8 mouse cellular contexts compared by ENCODE assay signal in genomic region chr6:47780576-47781013, GRCm38 (mm10). TPM values are rescaled to one million over a fixed set of nuclear protein-coding genes. Genes with fewer than 3 reads are reported as not detected.
DNase-seq lines count a peak whose midpoint lies in the region; ATAC-seq and TF ChIP-seq lines count a peak whose summit lies in the region.

No protein-coding gene starts in this region.

- no peak overlapping the region for H3K9ac ChIP-seq in lung, postnatal 0 days (replicated peaks; ENCODE audit: low read depth)
- no peak overlapping the region for H3K9ac ChIP-seq in embryonic facial prominence, embryonic 12.5 days
- no peak overlapping the region; the same call in 1 of the 2 replicates for H3K9ac ChIP-seq in intestine, embryonic 14.5 days (ENCODE audit: low read length)
- H3K9ac ChIP-seq in midbrain, postnatal 0 days (replicated peaks; ENCODE audit: low read length, poor library complexity, severe bottlenecking): 0 out of 2 replicates have a peak overlapping the region, but pooled peaks have one; percentile 56

- peak overlapping the region; percentile 45 for H3K4me3 ChIP-seq in lung, postnatal 0 days (ENCODE audit: low read depth, low read length)
- peak overlapping the region; percentile 48 for H3K4me3 ChIP-seq in embryonic facial prominence, embryonic 12.5 days
- H3K4me3 ChIP-seq in intestine, embryonic 14.5 days (ENCODE audit: low read depth, low read length): peak overlapping the region; percentile 52
- peak overlapping the region; percentile 38 for H3K4me3 ChIP-seq in midbrain, postnatal 0 days (ENCODE audit: low read depth, low read length)

- TF ChIP-seq EP300 in lung, postnatal 0 days (IDR thresholded peaks at IDR 0.05): no peak

- no peaks in the 10 kb centered on the region for H3K36me3 ChIP-seq in lung, postnatal 0 days (ENCODE audit: insufficient read depth, low read length)
- no peaks in the 10 kb centered on the region for H3K36me3 ChIP-seq in embryonic facial prominence, embryonic 12.5 days
- H3K36me3 ChIP-seq in intestine, embryonic 14.5 days (ENCODE audit: control insufficient read depth, insufficient read depth, low read length): no peaks in the 10 kb centered on the region
- H3K36me3 ChIP-seq in midbrain, postnatal 0 days (ENCODE audit: insufficient read depth, low read length): no peaks in the 10 kb centered on the region

- 0 out of 2 replicates have a peak overlapping the region, but pooled peaks have one; percentile 26 for H3K27ac ChIP-seq in lung, postnatal 0 days (ENCODE audit: low read length)
- no peak overlapping the region for H3K27ac ChIP-seq in embryonic facial prominence, embryonic 12.5 days
- no peak overlapping the region for H3K27ac ChIP-seq in intestine, embryonic 14.5 days (ENCODE audit: low read depth)
- H3K27ac ChIP-seq in midbrain, postnatal 0 days (ENCODE audit: low read depth, low read length): no peak overlapping the region

- no peak for ATAC-seq in lung, postnatal 0 days
- ATAC-seq in embryonic facial prominence, embryonic 12.5 days (ENCODE audit: insufficient number of reproducible peaks, insufficient read depth, low FRiP score, low TSS enrichment): no peak
- ATAC-seq in intestine, embryonic 14.5 days (replicated peaks; ENCODE audit: low FRiP score, low TSS enrichment, low read depth): peak; percentile 14; the same call in 1 of the 2 replicates
- ATAC-seq in midbrain, postnatal 0 days (ENCODE audit: low FRiP score): no peak

- peak overlapping the region; percentile 47 for H3K4me2 ChIP-seq in lung, postnatal 0 days (replicated peaks; ENCODE audit: low read depth, low read length)
- H3K4me2 ChIP-seq in embryonic facial prominence, embryonic 12.5 days (replicated peaks): peak overlapping the region; percentile 44
- peak overlapping the region; percentile 57 for H3K4me2 ChIP-seq in intestine, embryonic 14.5 days (ENCODE audit: low read length)
- H3K4me2 ChIP-seq in midbrain, postnatal 0 days (ENCODE audit: low read depth, low read length, poor library complexity, severe bottlenecking): peak overlapping the region; percentile 41

- H3K9me3 ChIP-seq in lung, postnatal 0 days (ENCODE audit: low read length): no peaks in the 10 kb centered on the region
- no peaks in the 10 kb centered on the region for H3K9me3 ChIP-seq in embryonic facial prominence, embryonic 12.5 days
- H3K9me3 ChIP-seq in intestine, embryonic 14.5 days (ENCODE audit: control insufficient read depth, low read length): no peaks in the 10 kb centered on the region
- H3K9me3 ChIP-seq in midbrain, postnatal 0 days (ENCODE audit: low read length): no peaks in the 10 kb centered on the region

- H3K27me3 ChIP-seq in lung, postnatal 0 days (replicated peaks; ENCODE audit: insufficient read depth, low read length): 0 out of 2 replicates have a peak, but pooled peaks cover 4% of the 10 kb centered on the region
- H3K27me3 ChIP-seq in embryonic facial prominence, embryonic 12.5 days: no peaks in the 10 kb centered on the region
- H3K27me3 ChIP-seq in intestine, embryonic 14.5 days (replicated peaks; ENCODE audit: control insufficient read depth, insufficient read depth, low read length): no peaks in the 10 kb centered on the region
- H3K27me3 ChIP-seq in midbrain, postnatal 0 days (ENCODE audit: insufficient read depth, low read length): no peaks in the 10 kb centered on the region

- no peak for TF ChIP-seq CTCF in lung, postnatal 0 days (IDR thresholded peaks at IDR 0.05)
- no peak for TF ChIP-seq CTCF in midbrain, postnatal 0 days (IDR thresholded peaks at IDR 0.05)

- DNase-seq in lung, postnatal 0 days (ENCODE audit: low spot score): no peak
- no peak for DNase-seq in lung, postnatal 10 days
- no peak for DNase-seq in intestine, embryonic 14.5 days (ENCODE audit: low spot score)
- no peak for DNase-seq in midbrain, postnatal 0 days (ENCODE audit: low spot score)
- no peak for DNase-seq in spleen, postnatal 10 days (ENCODE audit: low spot score in 2 of 2)
- DNase-seq in spleen, adult 18-20 months: no peak
- DNase-seq in frontal cortex, postnatal 10 days (ENCODE audit: low spot score in 2 of 2): no peak

- no peaks in the 10 kb centered on the region; the same call in 1 of the 2 replicates for H3K4me1 ChIP-seq in lung, postnatal 0 days (ENCODE audit: insufficient read depth, low read depth, low read length)
- 0 out of 2 replicates have a peak, but pooled peaks cover 3% of the 10 kb centered on the region for H3K4me1 ChIP-seq in embryonic facial prominence, embryonic 12.5 days
- H3K4me1 ChIP-seq in intestine, embryonic 14.5 days (replicated peaks; ENCODE audit: control insufficient read depth, insufficient read depth, low read length): 0 out of 2 replicates have a peak, but pooled peaks cover 5% of the 10 kb centered on the region
- H3K4me1 ChIP-seq in midbrain, postnatal 0 days (ENCODE audit: insufficient read depth, low read length): no peaks in the 10 kb centered on the region

- WGBS in lung, postnatal 0 days: 15% methylated on average over 2 of the region's 2 CpGs
- 14% methylated on average over 2 of the region's 2 CpGs for WGBS in embryonic facial prominence, embryonic 12.5 days
- 19% methylated on average over 2 of the region's 2 CpGs for WGBS in intestine, embryonic 14.5 days
- WGBS in midbrain, postnatal 0 days: 14% methylated on average over 2 of the region's 2 CpGs

RNA-seq across cellular contexts. Expression of gene Pdia4, which starts 32.6 kb away (rescaled TPM):
- polyA plus RNA-seq in lung, postnatal 0 days (2015; fragmentation: Nextera tagmentation; extraction: Ambion mirVana): 98.0 and 123 TPM in 2 replicates
- polyA plus RNA-seq in embryonic facial prominence, embryonic 12.5 days (2016; fragmentation: Nextera tagmentation; extraction: Ambion mirVana): 298 and 300 TPM in 2 replicates
- polyA plus RNA-seq in intestine, embryonic 14.5 days (2014; fragmentation: Nextera tagmentation; extraction: Ambion mirVana): 266 and 279 TPM in 2 replicates
- total RNA-seq in midbrain, postnatal 0 days (2014; rRNA removed): 92.7 and 94.7 TPM in 2 replicates
- polyA plus RNA-seq in midbrain, postnatal 0 days (2015; fragmentation: Nextera tagmentation; extraction: Ambion mirVana): 72.6 and 81.6 TPM in 2 replicates

RNA-seq across cellular contexts. Expression of gene Zfp786, which starts 50.1 kb away (rescaled TPM):
- 0.98 and 1.0 TPM in 2 replicates for polyA plus RNA-seq in lung, postnatal 0 days (2015; fragmentation: Nextera tagmentation; extraction: Ambion mirVana)
- polyA plus RNA-seq in embryonic facial prominence, embryonic 12.5 days (2016; fragmentation: Nextera tagmentation; extraction: Ambion mirVana): 7.9 and 8.0 TPM in 2 replicates
- 3.5 and 3.6 TPM in 2 replicates for polyA plus RNA-seq in intestine, embryonic 14.5 days (2014; fragmentation: Nextera tagmentation; extraction: Ambion mirVana)
- 16.8 and 18.1 TPM in 2 replicates for total RNA-seq in midbrain, postnatal 0 days (2014; rRNA removed)
- polyA plus RNA-seq in midbrain, postnatal 0 days (2015; fragmentation: Nextera tagmentation; extraction: Ambion mirVana): 6.5 and 7.7 TPM in 2 replicates

RNA-seq across cellular contexts. Expression of gene Zfp398, which starts 54.9 kb away (rescaled TPM):
- 4.7 and 5.2 TPM in 2 replicates for polyA plus RNA-seq in lung, postnatal 0 days (2015; fragmentation: Nextera tagmentation; extraction: Ambion mirVana)
- polyA plus RNA-seq in embryonic facial prominence, embryonic 12.5 days (2016; fragmentation: Nextera tagmentation; extraction: Ambion mirVana): 11.2 and 12.0 TPM in 2 replicates
- 8.5 and 9.0 TPM in 2 replicates for polyA plus RNA-seq in intestine, embryonic 14.5 days (2014; fragmentation: Nextera tagmentation; extraction: Ambion mirVana)
- 30.6 and 32.1 TPM in 2 replicates for total RNA-seq in midbrain, postnatal 0 days (2014; rRNA removed)
- 11.9 and 14.3 TPM in 2 replicates for polyA plus RNA-seq in midbrain, postnatal 0 days (2015; fragmentation: Nextera tagmentation; extraction: Ambion mirVana)
